ENCODE assay signal across 8 mouse cellular contexts in genomic region chr8:84723571-84723900, GRCm38 (mm10). TPM values are rescaled to one million over a fixed set of nuclear protein-coding genes. Genes with fewer than 3 reads are reported as not detected.
DNase-seq lines count a peak whose midpoint lies in the region; ATAC-seq and TF ChIP-seq lines count a peak whose summit lies in the region.

No protein-coding gene starts in this region.

- no peak for DNase-seq in layer of hippocampus, adult 2 months (ENCODE audit: low spot score in 2 of 2)
- DNase-seq in layer of hippocampus, adult 11-12 months (ENCODE audit: low spot score) = no peak
- no peak for DNase-seq in embryonic facial prominence, embryonic 11.5 days (ENCODE audit: low spot score)
- peak; percentile 74 for DNase-seq in liver, postnatal 0 days
- peak; percentile 49 for DNase-seq in thymus, postnatal 25 days
- DNase-seq in left cerebral cortex, postnatal 25 days (ENCODE audit: low spot score in 2 of 2) = no peak
- no peak for DNase-seq in lung, postnatal 36 days

- no peak overlapping the region for H3K4me3 ChIP-seq in layer of hippocampus, adult 2 months
- peak overlapping the region; percentile 17; the same call in 1 of the 2 replicates for H3K4me3 ChIP-seq in embryonic facial prominence, embryonic 11.5 days (ENCODE audit: low read depth, low read length)
- H3K4me3 ChIP-seq in liver, postnatal 0 days (ENCODE audit: low read depth, low read length) = peak overlapping the region; percentile 38

- ATAC-seq in embryonic facial prominence, embryonic 11.5 days (replicated peaks; ENCODE audit: insufficient number of reproducible peaks, low FRiP score, low TSS enrichment, low read depth) = no peak
- ATAC-seq in inflammation-experienced regulatory T-cells, adult 6 months = peak; percentile 22
- ATAC-seq in liver, postnatal 0 days = peak; percentile 9; the same call in 1 of the 2 replicates

- 20% methylated on average over 7 of the region's 7 CpGs for WGBS in embryonic facial prominence, embryonic 11.5 days
- WGBS in liver, postnatal 0 days (ENCODE audit: insufficient replicate concordance) = 11% methylated on average over 7 of the region's 7 CpGs

- no peak for TF ChIP-seq EP300 in liver, postnatal 0 days (IDR thresholded peaks at IDR 0.05; ENCODE audit: low read depth)

- peak overlapping the region; percentile 39 for H3K4me2 ChIP-seq in embryonic facial prominence, embryonic 11.5 days (ENCODE audit: low read depth, low read length)
- peak overlapping the region; percentile 75 for H3K4me2 ChIP-seq in liver, postnatal 0 days (ENCODE audit: low read depth, low read length)

- peaks cover 31% of the 10 kb centered on the region for H3K4me1 ChIP-seq in embryonic facial prominence, embryonic 11.5 days (ENCODE audit: control insufficient read depth, insufficient read depth, low read length)
- H3K4me1 ChIP-seq in liver, postnatal 0 days (ENCODE audit: insufficient read depth) = peaks cover 62% of the 10 kb centered on the region

- H3K9ac ChIP-seq in embryonic facial prominence, embryonic 11.5 days (replicated peaks; ENCODE audit: low read length) = peak overlapping the region; percentile 64
- H3K9ac ChIP-seq in liver, postnatal 0 days (replicated peaks) = peak overlapping the region; percentile 56

- peak overlapping the region; percentile 93 for H3K27ac ChIP-seq in layer of hippocampus, adult 2 months
- peak overlapping the region; percentile 95 for H3K27ac ChIP-seq in embryonic facial prominence, embryonic 11.5 days (replicated peaks; ENCODE audit: low read depth, low read length)
- peak overlapping the region; percentile 87 for H3K27ac ChIP-seq in liver, postnatal 0 days (ENCODE audit: low read depth)

- H3K27me3 ChIP-seq in embryonic facial prominence, embryonic 11.5 days (ENCODE audit: control insufficient read depth, insufficient read depth, low read length) = peaks cover 15% of the 10 kb centered on the region
- no peaks in the 10 kb centered on the region for H3K27me3 ChIP-seq in liver, postnatal 0 days (ENCODE audit: insufficient read depth, low read length)

- intact Hi-C loops in left cerebral cortex, postnatal 25 days (cut with DNase I) = no loop called here

- TF ChIP-seq CTCF in layer of hippocampus, adult 2 months (conservative IDR thresholded peaks at IDR 0.05) = no peak
- no peak for TF ChIP-seq CTCF in liver, postnatal 0 days (IDR thresholded peaks at IDR 0.05; ENCODE audit: low read depth)

- no peaks in the 10 kb centered on the region for H3K36me3 ChIP-seq in embryonic facial prominence, embryonic 11.5 days (replicated peaks; ENCODE audit: control insufficient read depth, insufficient read depth, low read depth, low read length)
- peaks cover 7% of the 10 kb centered on the region for H3K36me3 ChIP-seq in liver, postnatal 0 days (replicated peaks; ENCODE audit: insufficient read depth, low read length)

- no peaks in the 10 kb centered on the region for H3K9me3 ChIP-seq in embryonic facial prominence, embryonic 11.5 days (replicated peaks; ENCODE audit: control insufficient read depth, low read length)
- no peaks in the 10 kb centered on the region for H3K9me3 ChIP-seq in liver, postnatal 0 days (ENCODE audit: low read length)

RNA-seq across cellular contexts. Expression of gene G430095P16Rik, which starts 0.7 kb away (rescaled TPM):
- under 1 TPM in 1 of 2 experiments, not detected in 1; 0.54 TPM for total RNA-seq in layer of hippocampus, adult 2 months (2021)
- polyA plus RNA-seq in embryonic facial prominence, embryonic 11.5 days (2014; fragmentation: Nextera tagmentation; extraction: Ambion mirVana) = 3.6 and 5.7 TPM in 2 replicates
- 10 to 100 TPM; 11.7 to 25.0 (median 21.7) TPM for polyA plus RNA-seq in inflammation-experienced regulatory T-cells, adult 6 months (2017; shearing (Covaris generic))
- polyA plus RNA-seq in liver, postnatal 0 days (2015; fragmentation: Nextera tagmentation; extraction: Ambion mirVana) = 4.8 and 6.3 TPM in 2 replicates
- total RNA-seq in left cerebral cortex, postnatal 25 days (2021) = under 1 TPM in 1 of 2 experiments, not detected in 1; 0.71 TPM

RNA-seq across cellular contexts. Expression of gene Lyl1, which starts 22.3 kb away (rescaled TPM):
- 1 to 10 TPM; 2.3 to 2.6 TPM for total RNA-seq in layer of hippocampus, adult 2 months (2021)
- polyA plus RNA-seq in embryonic facial prominence, embryonic 11.5 days (2014; fragmentation: Nextera tagmentation; extraction: Ambion mirVana) = 4.6 and 5.3 TPM in 2 replicates
- polyA plus RNA-seq in inflammation-experienced regulatory T-cells, adult 6 months (2017; shearing (Covaris generic)) = 1 to 10 TPM in 2 of 3 experiments, under 1 TPM in 1; 0.20 to 2.7 (median 1.3) TPM
- 24.6 and 25.7 TPM in 2 replicates for polyA plus RNA-seq in liver, postnatal 0 days (2015; fragmentation: Nextera tagmentation; extraction: Ambion mirVana)
- total RNA-seq in left cerebral cortex, postnatal 25 days (2021) = 1 to 10 TPM; 2.8 to 3.5 TPM

RNA-seq across cellular contexts. Expression of gene Nacc1, which starts 35.9 kb away (rescaled TPM):
- total RNA-seq in layer of hippocampus, adult 2 months (2021) = 10 to 100 TPM; 91.8 to 93.9 TPM
- 21.0 and 21.1 TPM in 2 replicates for polyA plus RNA-seq in embryonic facial prominence, embryonic 11.5 days (2014; fragmentation: Nextera tagmentation; extraction: Ambion mirVana)
- 1 to 10 TPM; 9.2 to 9.5 (median 9.4) TPM for polyA plus RNA-seq in inflammation-experienced regulatory T-cells, adult 6 months (2017; shearing (Covaris generic))
- 3.3 and 3.6 TPM in 2 replicates for polyA plus RNA-seq in liver, postnatal 0 days (2015; fragmentation: Nextera tagmentation; extraction: Ambion mirVana)
- total RNA-seq in left cerebral cortex, postnatal 25 days (2021) = 10 to 100 TPM; 97.8 to 97.9 TPM

RNA-seq across cellular contexts. Expression of gene Trmt1, which starts 37.4 kb away (rescaled TPM):
- 100 to 1,000 TPM; 109 to 113 TPM for total RNA-seq in layer of hippocampus, adult 2 months (2021)
- 61.5 and 64.7 TPM in 2 replicates for polyA plus RNA-seq in embryonic facial prominence, embryonic 11.5 days (2014; fragmentation: Nextera tagmentation; extraction: Ambion mirVana)
- 10 to 100 TPM; 28.0 to 61.1 (median 55.5) TPM for polyA plus RNA-seq in inflammation-experienced regulatory T-cells, adult 6 months (2017; shearing (Covaris generic))
- 21.3 TPM in 2 replicates for polyA plus RNA-seq in liver, postnatal 0 days (2015; fragmentation: Nextera tagmentation; extraction: Ambion mirVana)
- total RNA-seq in left cerebral cortex, postnatal 25 days (2021) = 10 to 100 TPM; 85.2 to 90.1 TPM

Comparison
In these comparisons a context has a peak if more than half of its experiments do, and no peak if none do; other contexts are left out.
1. DNase-seq: peak in liver, postnatal 0 days (single experiment) and thymus, postnatal 25 days (single experiment); none in layer of hippocampus, adult 2 months (0 of 2), layer of hippocampus, adult 11-12 months (single experiment), embryonic facial prominence, embryonic 11.5 days (single experiment), left cerebral cortex, postnatal 25 days (0 of 2) and lung, postnatal 36 days (single experiment).
2. Peak in every context shown above with its lines, with median percentiles within 50 percentile points of each other: H3K27ac ChIP-seq.